In genomic region chr11:45881683-45882068, GRCm38 (mm10) we compare ENCODE assay signal across 9 mouse cellular contexts. TPM values are rescaled to one million over a fixed set of nuclear protein-coding genes. Genes with fewer than 3 reads are reported as not detected.
DNase-seq lines count a peak whose midpoint lies in the region; ATAC-seq lines count a peak whose summit lies in the region.
"Had no signal": no experiment of that assay in that cellular context is flagged by ENCODE, and none has a peak within 500 bp of the region (broad histone marks: within the 10 kb centered on the region; RNA-seq: fewer than 3 reads in every experiment).

No protein-coding gene starts in this region.

- no peak for DNase-seq in heart, adult 18-20 months
- DNase-seq in 416B (ENCODE audit: low read depth) = peak; percentile 39
- DNase-seq in liver, embryonic 13.5 days = no peak
- no peak for DNase-seq in thymus, postnatal 10 days (ENCODE audit: low spot score in 2 of 2)
- no peak for DNase-seq in gastrocnemius, postnatal 4 days (ENCODE audit: low spot score in 2 of 2)
- no peak for DNase-seq in gastrocnemius, postnatal 36 days
- DNase-seq: thymus, postnatal 36 days had no signal

- intact Hi-C loops in gastrocnemius, postnatal 36 days (cut with DNase I) = loop anchor here (2.0 to 10.0 kb wide), 4 partner anchors 87 to 1297 kb away; no protein-coding TSS in a partner anchor

- H3K27me3 ChIP-seq in heart, embryonic 15.5 days = no peaks in the 10 kb centered on the region
- H3K27me3 ChIP-seq in forebrain, embryonic 13.5 days = no peaks in the 10 kb centered on the region
- H3K27me3 ChIP-seq in liver, embryonic 13.5 days = no peaks in the 10 kb centered on the region

- ATAC-seq in heart, embryonic 15.5 days (replicated peaks; ENCODE audit: insufficient number of reproducible peaks, insufficient read depth, low FRiP score, low read depth) = no peak; the same call in 1 of the 2 replicates
- ATAC-seq in forebrain, embryonic 13.5 days = peak; percentile 85
- no peak for ATAC-seq in liver, embryonic 13.5 days (ENCODE audit: low read depth)

- H3K36me3 ChIP-seq in heart, embryonic 15.5 days = peaks cover 8% of the 10 kb centered on the region; the same call in 1 of the 2 replicates
- H3K36me3 ChIP-seq in forebrain, embryonic 13.5 days (ENCODE audit: poor library complexity, severe bottlenecking) = 0 out of 2 replicates have a peak, but pooled peaks cover 2% of the 10 kb centered on the region
- peaks cover 56% of the 10 kb centered on the region for H3K36me3 ChIP-seq in liver, embryonic 13.5 days

- peak overlapping the region; percentile 70 for H3K27ac ChIP-seq in heart, embryonic 15.5 days
- H3K27ac ChIP-seq in forebrain, embryonic 13.5 days = peak overlapping the region; percentile 77
- no peak overlapping the region for H3K27ac ChIP-seq in liver, embryonic 13.5 days

- H3K4me1 ChIP-seq in heart, embryonic 15.5 days (replicated peaks) = peaks cover 46% of the 10 kb centered on the region
- peaks cover 50% of the 10 kb centered on the region for H3K4me1 ChIP-seq in forebrain, embryonic 13.5 days
- peaks cover 52% of the 10 kb centered on the region for H3K4me1 ChIP-seq in liver, embryonic 13.5 days (replicated peaks)

- H3K4me2 ChIP-seq in heart, embryonic 15.5 days = no peak overlapping the region
- 0 out of 2 replicates have a peak overlapping the region, but pooled peaks have one; percentile 4 for H3K4me2 ChIP-seq in forebrain, embryonic 13.5 days
- H3K4me2 ChIP-seq in liver, embryonic 13.5 days = no peak overlapping the region

- no peaks in the 10 kb centered on the region for H3K9me3 ChIP-seq in heart, embryonic 15.5 days (replicated peaks)
- no peaks in the 10 kb centered on the region for H3K9me3 ChIP-seq in forebrain, embryonic 13.5 days (replicated peaks)
- H3K9me3 ChIP-seq in liver, embryonic 13.5 days (replicated peaks) = no peaks in the 10 kb centered on the region

- peak overlapping the region; percentile 36; the same call in 1 of the 2 replicates for H3K9ac ChIP-seq in heart, embryonic 15.5 days
- H3K9ac ChIP-seq in forebrain, embryonic 13.5 days = peak overlapping the region; percentile 30; the same call in 1 of the 2 replicates
- H3K9ac ChIP-seq in liver, embryonic 13.5 days = 0 out of 2 replicates have a peak overlapping the region, but pooled peaks have one; percentile 19

- H3K4me3 ChIP-seq in heart, embryonic 15.5 days = no peak overlapping the region
- H3K4me3 ChIP-seq in forebrain, embryonic 13.5 days = no peak overlapping the region
- H3K4me3 ChIP-seq in liver, embryonic 13.5 days (replicated peaks) = no peak overlapping the region

- 23% methylated on average over 5 of the region's 5 CpGs for WGBS in heart, embryonic 15.5 days
- WGBS in forebrain, embryonic 13.5 days = 11% methylated on average over 5 of the region's 5 CpGs
- 75% methylated on average over 5 of the region's 5 CpGs for WGBS in liver, embryonic 13.5 days (ENCODE audit: insufficient replicate concordance)

RNA-seq across cellular contexts. Expression of gene Clint1, which starts 29.8 kb away (rescaled TPM):
- 44.4 and 56.0 TPM in 2 replicates for polyA plus RNA-seq in heart, embryonic 15.5 days (2015; fragmentation: Nextera tagmentation; extraction: Ambion mirVana)
- total RNA-seq in heart, adult 18-20 months (2021) = 10 to 100 TPM; 46.7 to 47.9 TPM
- 49.8 and 51.0 TPM in 2 replicates for polyA plus RNA-seq in forebrain, embryonic 13.5 days (2015; fragmentation: Nextera tagmentation; extraction: Ambion mirVana)
- polyA plus RNA-seq in liver, embryonic 13.5 days (2015; fragmentation: Nextera tagmentation; extraction: Ambion mirVana) = 57.4 and 71.8 TPM in 2 replicates
- total RNA-seq in gastrocnemius, postnatal 4 days (2021) = 10 to 100 TPM; 64.9 to 69.6 TPM
- total RNA-seq in gastrocnemius, postnatal 36 days (2021) = 10 to 100 TPM; 32.6 to 34.5 TPM
